Mouse (Mus musculus): ENCODE results near the gene Fam240b. TPM values are rescaled to one million over a fixed set of nuclear protein-coding genes. Genes with fewer than 3 reads are reported as not detected.

Gene Fam240b
- not detected in 2 replicates for polyA plus RNA-seq (2012; rRNA removed)

DNA sequence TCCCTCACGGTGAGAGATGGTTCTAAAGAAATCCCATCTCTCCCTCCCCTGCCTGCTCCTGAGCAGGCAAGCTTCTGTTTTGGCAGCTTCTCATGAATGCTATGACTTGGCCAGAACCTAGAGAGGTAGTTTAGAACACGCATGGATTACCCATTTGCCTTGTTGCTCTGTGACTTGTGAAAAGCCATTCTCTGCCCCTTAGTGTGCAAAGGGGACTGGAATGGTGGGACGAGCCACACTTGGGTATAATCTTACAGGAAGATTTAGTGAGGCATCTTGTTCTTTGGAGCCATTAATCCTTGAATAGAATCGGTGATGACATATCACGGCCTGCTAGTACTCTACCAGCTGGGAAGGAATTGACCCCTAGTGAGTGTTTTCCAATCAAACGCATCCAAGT is at the start of gene Fam240b:
Gene Fam240b, minus strand, starts transcription at position 101 of the 400 bp plus-strand sequence.
- 60% methylated on average over 6 of the region's 6 CpGs for WGBS
- no peak for TF ChIP-seq CTCF (conservative IDR thresholded peaks at IDR 0.05; ENCODE audit: insufficient read depth, insufficient read length, low read depth, low read length)
- TF ChIP-seq POLR2A (IDR thresholded peaks at IDR 0.05; ENCODE audit: low read depth, low read length) = no peak
- Histone ChIP-seq H3K4me1 (ENCODE audit: control insufficient read depth, insufficient read depth, low read length) (no peaks in the 10 kb centered on the region; the same call in 1 of the 2 replicates), H3K4me3 (ENCODE audit: insufficient read depth, low read depth, low read length) (no peak within 1 kb of the TSS), H3K36me3 (ENCODE audit: control insufficient read depth, insufficient read depth, low read length) (no peaks in the 10 kb centered on the region), H3K27ac (ENCODE audit: insufficient read depth, low read depth, low read length) (no peak within 1 kb of the TSS), H3K27me3 (replicated peaks; ENCODE audit: control insufficient read depth, insufficient read depth, low read length) (no peaks in the 10 kb centered on the region)
- no peak for DNase-seq

- Histone ChIP-seq H3K36me3 (ENCODE audit: control insufficient read depth, insufficient read depth, low read length) (no peaks in the 10 kb centered on the region), H3K27ac (ENCODE audit: insufficient read depth, low read depth, low read length) (no peak overlapping the region), H3K27me3 (replicated peaks; ENCODE audit: control insufficient read depth, insufficient read depth, low read length) (no peaks in the 10 kb centered on the region), H3K4me3 (ENCODE audit: insufficient read depth, low read depth, low read length) (no peak overlapping the region), H3K4me1 (ENCODE audit: control insufficient read depth, insufficient read depth, low read length) (no peaks in the 10 kb centered on the region)
- no peak for TF ChIP-seq CTCF (conservative IDR thresholded peaks at IDR 0.05; ENCODE audit: insufficient read depth, insufficient read length, low read depth, low read length)
- TF ChIP-seq POLR2A (IDR thresholded peaks at IDR 0.05; ENCODE audit: low read depth, low read length) = no peak
- WGBS = 57% methylated on average over 5 of the region's 5 CpGs
- DNase-seq = no peak
Observed at GRCm38 (mm10) chr13:64530139-64530538, 32.5 kb upstream of the Fam240b start.

DNA sequence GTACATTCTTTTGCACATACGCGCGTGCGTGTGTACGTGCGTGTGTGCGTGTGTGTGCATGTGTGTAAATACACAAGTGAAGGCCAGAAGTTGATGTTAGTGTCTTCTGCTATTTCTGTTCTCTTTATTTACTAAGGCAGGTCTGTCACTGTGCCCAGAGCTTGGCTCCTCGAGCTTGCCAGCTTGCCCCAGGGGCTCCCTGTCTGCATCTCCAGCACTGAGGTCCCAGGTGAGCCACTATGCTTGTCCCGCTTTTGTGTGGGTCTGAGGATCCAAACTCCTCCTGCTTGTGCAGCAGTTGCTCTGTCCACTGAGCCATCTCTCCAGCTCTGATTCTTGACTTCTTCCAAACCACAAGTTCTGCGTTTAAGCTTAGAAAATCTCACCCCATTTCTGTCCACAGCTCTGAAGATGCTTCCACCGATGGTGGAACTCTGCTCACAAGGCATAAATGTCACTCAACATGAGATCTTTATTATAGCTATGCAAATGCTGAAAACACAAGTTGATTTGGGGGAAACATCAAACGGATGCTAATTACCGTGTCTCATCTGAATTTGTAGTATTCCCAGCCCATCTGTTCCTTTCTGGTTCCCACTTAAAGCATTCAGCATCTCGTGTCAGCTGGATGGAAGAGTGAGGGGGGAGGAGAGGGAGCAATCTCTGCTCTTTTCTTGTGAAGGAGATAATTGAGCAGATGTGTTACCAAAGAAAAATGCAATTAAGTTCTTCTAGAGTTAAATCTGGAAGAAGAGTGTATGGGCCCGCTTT is 29.1 kb upstream of the Fam240b start:
- 80% methylated on average over 15 of the region's 15 CpGs for WGBS
- Histone ChIP-seq H3K4me3 (ENCODE audit: insufficient read depth, low read depth, low read length) (no peak overlapping the region), H3K27ac (ENCODE audit: insufficient read depth, low read depth, low read length) (no peak overlapping the region), H3K36me3 (ENCODE audit: control insufficient read depth, insufficient read depth, low read length) (no peaks in the 10 kb centered on the region), H3K4me1 (ENCODE audit: control insufficient read depth, insufficient read depth, low read length) (no peaks in the 10 kb centered on the region), H3K27me3 (replicated peaks; ENCODE audit: control insufficient read depth, insufficient read depth, low read length) (no peaks in the 10 kb centered on the region)
- DNase-seq = no peak
- TF ChIP-seq POLR2A (IDR thresholded peaks at IDR 0.05; ENCODE audit: low read depth, low read length) (no peak), CTCF (conservative IDR thresholded peaks at IDR 0.05; ENCODE audit: insufficient read depth, insufficient read length, low read depth, low read length) (no peak)

DNA sequence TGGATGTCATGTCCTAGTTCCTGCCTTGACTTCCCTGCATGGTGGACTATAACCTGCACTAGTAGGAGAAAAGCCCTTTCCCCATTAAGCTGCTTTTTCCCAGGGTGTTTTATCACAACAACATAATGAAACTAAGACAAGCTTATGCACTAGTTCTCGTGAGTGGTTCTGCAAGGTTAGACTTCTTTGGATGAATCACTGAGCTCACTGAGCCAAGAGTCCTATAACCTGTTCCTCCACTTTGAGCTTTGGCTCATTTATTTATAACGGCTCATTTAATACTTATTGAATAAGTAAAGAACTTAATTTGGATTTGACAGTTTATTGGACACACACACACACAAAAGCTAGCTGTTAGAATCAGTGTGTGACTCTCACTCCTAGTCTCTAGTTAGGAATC is 16.7 kb upstream of the Fam240b start:
- no peak for TF ChIP-seq CTCF (conservative IDR thresholded peaks at IDR 0.05; ENCODE audit: insufficient read depth, insufficient read length, low read depth, low read length)
- TF ChIP-seq POLR2A (IDR thresholded peaks at IDR 0.05; ENCODE audit: low read depth, low read length) = no peak
- DNase-seq = no peak
- Histone ChIP-seq H3K4me1 (ENCODE audit: control insufficient read depth, insufficient read depth, low read length) (no peaks in the 10 kb centered on the region), H3K27me3 (replicated peaks; ENCODE audit: control insufficient read depth, insufficient read depth, low read length) (no peaks in the 10 kb centered on the region; the same call in 1 of the 2 replicates), H3K36me3 (ENCODE audit: control insufficient read depth, insufficient read depth, low read length) (no peaks in the 10 kb centered on the region), H3K27ac (ENCODE audit: insufficient read depth, low read depth, low read length) (no peak overlapping the region), H3K4me3 (ENCODE audit: insufficient read depth, low read depth, low read length) (no peak overlapping the region)
- WGBS = 43% methylated on average over 2 of the region's 2 CpGs

DNA sequence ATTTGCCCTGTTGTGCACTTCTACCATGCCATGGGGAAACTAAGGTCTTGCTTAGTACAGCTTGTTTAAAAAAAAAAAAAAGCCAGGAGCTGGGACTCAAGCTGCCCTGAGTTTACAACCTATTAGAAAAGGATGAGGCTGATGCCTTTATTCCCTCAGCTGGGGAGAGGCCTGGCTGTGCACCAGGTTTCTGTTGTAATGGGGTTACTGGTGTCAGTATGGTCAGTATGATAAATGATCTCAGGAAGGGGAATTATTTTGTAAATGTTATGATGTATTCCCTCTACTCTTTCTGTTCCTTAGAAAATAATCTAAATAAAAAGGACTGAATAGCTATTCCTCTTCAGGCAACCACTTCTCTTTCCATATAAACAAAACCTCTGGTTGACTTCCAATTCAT is 14.0 kb upstream of the Fam240b start:
- H3K4me3 ChIP-seq (ENCODE audit: insufficient read depth, low read depth, low read length) = no peak overlapping the region
- no peaks in the 10 kb centered on the region for H3K36me3 ChIP-seq (ENCODE audit: control insufficient read depth, insufficient read depth, low read length)
- H3K4me1 ChIP-seq (ENCODE audit: control insufficient read depth, insufficient read depth, low read length) = no peaks in the 10 kb centered on the region
- H3K27me3 ChIP-seq (replicated peaks; ENCODE audit: control insufficient read depth, insufficient read depth, low read length) = no peaks in the 10 kb centered on the region; the same call in 1 of the 2 replicates
- no peak for TF ChIP-seq CTCF (conservative IDR thresholded peaks at IDR 0.05; ENCODE audit: insufficient read depth, insufficient read length, low read depth, low read length)
- no peak for TF ChIP-seq POLR2A (IDR thresholded peaks at IDR 0.05; ENCODE audit: low read depth, low read length)
- DNase-seq = no peak
- no peak overlapping the region for H3K27ac ChIP-seq (ENCODE audit: insufficient read depth, low read depth, low read length)

DNA sequence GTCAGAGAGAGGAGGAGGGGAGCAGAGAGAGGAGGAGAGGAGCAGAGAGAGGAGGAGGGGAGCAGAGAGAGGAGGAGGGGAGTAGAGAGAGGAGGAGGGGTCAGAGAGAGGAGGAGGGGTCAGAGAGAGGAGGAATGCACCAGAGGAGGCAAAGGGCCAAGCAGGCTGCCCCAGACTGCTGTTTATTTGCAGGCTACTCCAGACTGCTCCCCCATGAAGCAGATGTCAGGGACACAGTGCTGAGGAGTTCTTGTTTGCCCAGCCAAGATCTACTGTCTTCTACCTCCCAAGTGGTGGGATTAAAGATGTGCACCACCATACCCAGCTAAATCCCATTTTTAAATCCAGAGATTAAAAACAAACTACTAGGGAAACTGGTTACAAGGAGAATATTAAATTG is 9.8 kb upstream of the Fam240b start:
- Histone ChIP-seq H3K4me3 (ENCODE audit: insufficient read depth, low read depth, low read length) (no peak overlapping the region), H3K27me3 (replicated peaks; ENCODE audit: control insufficient read depth, insufficient read depth, low read length) (no peaks in the 10 kb centered on the region), H3K36me3 (ENCODE audit: control insufficient read depth, insufficient read depth, low read length) (no peaks in the 10 kb centered on the region), H3K27ac (ENCODE audit: insufficient read depth, low read depth, low read length) (no peak overlapping the region), H3K4me1 (ENCODE audit: control insufficient read depth, insufficient read depth, low read length) (no peaks in the 10 kb centered on the region)
- TF ChIP-seq POLR2A (IDR thresholded peaks at IDR 0.05; ENCODE audit: low read depth, low read length) = no peak
- no peak for DNase-seq

- no peak for DNase-seq
- H3K27ac ChIP-seq (ENCODE audit: insufficient read depth, low read depth, low read length) = no peak overlapping the region
- no peaks in the 10 kb centered on the region for H3K27me3 ChIP-seq (replicated peaks; ENCODE audit: control insufficient read depth, insufficient read depth, low read length)
- TF ChIP-seq CTCF (conservative IDR thresholded peaks at IDR 0.05; ENCODE audit: insufficient read depth, insufficient read length, low read depth, low read length) (no peak), POLR2A (IDR thresholded peaks at IDR 0.05; ENCODE audit: low read depth, low read length) (no peak)
- H3K36me3 ChIP-seq (ENCODE audit: control insufficient read depth, insufficient read depth, low read length) = no peaks in the 10 kb centered on the region
- WGBS = 62% methylated on average over 3 of the region's 3 CpGs
- no peaks in the 10 kb centered on the region for H3K4me1 ChIP-seq (ENCODE audit: control insufficient read depth, insufficient read depth, low read length)
- H3K4me3 ChIP-seq (ENCODE audit: insufficient read depth, low read depth, low read length) = no peak overlapping the region
Observed at GRCm38 (mm10) chr13:64502833-64503232, 5.2 kb upstream of the Fam240b start.
